Mouse (Mus musculus) erythroblast, embryonic 14.5 days (primary cell): ENCODE results near the gene Coq5. TPM values are rescaled to one million over a fixed set of nuclear protein-coding genes. Genes with fewer than 3 reads are reported as not detected.
A peak's percentile ranks its signal among the peaks of the same experiment; 100 is the strongest.

ENCODE experiments used
- H3K27me3 ChIP-seq: 2 replicates; pipeline ENCODE4 v1.6.1; 2012; ENCODE audit warnings: inconsistent platforms; ENCODE audit not compliant: control insufficient read depth
- H3K36me3 ChIP-seq: 2 replicates; pipeline ENCODE4 v1.6.1; 2012; ENCODE audit warnings: mild to moderate bottlenecking, inconsistent platforms; ENCODE audit not compliant: control insufficient read depth
- H3K4me1 ChIP-seq: 2 replicates; pipeline ENCODE4 v1.6.1; 2012; ENCODE audit warnings: inconsistent platforms; ENCODE audit not compliant: control insufficient read depth
- H3K4me3 ChIP-seq: replicated peaks from 2 replicates; pipeline ENCODE3; 2012; ENCODE audit warnings: moderate library complexity, mild to moderate bottlenecking, inconsistent platforms
- H3K9me3 ChIP-seq: 2 replicates; pipeline ENCODE4 v1.6.1; 2012; ENCODE audit warnings: low read length, inconsistent platforms, mixed read lengths; ENCODE audit not compliant: control insufficient read depth
- GATA1 ChIP-seq: IDR thresholded peaks from 2 replicates; pipeline ENCODE4 v1.6.1; 2012; ENCODE audit warnings: low read length, inconsistent platforms, mixed read lengths
- TAL1 ChIP-seq: IDR thresholded peaks from 3 replicates; pipeline ENCODE4 v1.6.1; 2012; ENCODE audit warnings: low read length, inconsistent platforms, mixed read lengths
- polyA plus RNA-seq: library from polyadenylated mRNA; stranded (reverse); fragments of >175 nt; gene quantifications from 2 replicates; pipeline ENCODE4 v1.2.3, GENCODE M21; 2012

The Coq5 gene
- polyA plus RNA-seq, 1 experiment = 1.6 TPM

DNA sequence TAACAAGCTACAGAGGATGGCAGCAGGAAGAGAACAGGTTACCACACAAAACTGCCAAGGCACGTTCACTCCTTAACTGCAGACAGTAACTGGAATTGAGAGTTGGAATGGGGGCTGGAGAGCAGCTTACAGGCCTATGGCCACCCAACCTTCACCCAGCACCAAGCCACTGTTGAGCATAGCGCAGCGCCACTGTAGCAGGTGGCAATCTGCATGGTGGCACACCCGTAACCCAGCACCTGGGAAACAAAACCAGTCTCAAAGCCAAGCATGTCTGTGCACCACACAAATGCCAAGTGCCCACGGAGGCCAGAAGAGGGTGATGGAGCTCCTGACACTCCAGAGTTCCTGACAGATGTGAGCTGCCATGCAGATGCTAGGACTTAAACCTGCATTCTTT, 13.1 kb upstream of the Coq5 start:
- H3K9me3 ChIP-seq = no peaks in the 10 kb centered on the region
- no peaks in the 10 kb centered on the region for H3K27me3 ChIP-seq
- peak; percentile 26; the same call in 1 of the 3 replicates for TF ChIP-seq TAL1
- TF ChIP-seq GATA1 = no peak
- H3K4me1 ChIP-seq = peaks cover 91% of the 10 kb centered on the region
- peak overlapping the region; percentile 61 for H3K4me3 ChIP-seq
- H3K36me3 ChIP-seq = peaks cover 91% of the 10 kb centered on the region

DNA sequence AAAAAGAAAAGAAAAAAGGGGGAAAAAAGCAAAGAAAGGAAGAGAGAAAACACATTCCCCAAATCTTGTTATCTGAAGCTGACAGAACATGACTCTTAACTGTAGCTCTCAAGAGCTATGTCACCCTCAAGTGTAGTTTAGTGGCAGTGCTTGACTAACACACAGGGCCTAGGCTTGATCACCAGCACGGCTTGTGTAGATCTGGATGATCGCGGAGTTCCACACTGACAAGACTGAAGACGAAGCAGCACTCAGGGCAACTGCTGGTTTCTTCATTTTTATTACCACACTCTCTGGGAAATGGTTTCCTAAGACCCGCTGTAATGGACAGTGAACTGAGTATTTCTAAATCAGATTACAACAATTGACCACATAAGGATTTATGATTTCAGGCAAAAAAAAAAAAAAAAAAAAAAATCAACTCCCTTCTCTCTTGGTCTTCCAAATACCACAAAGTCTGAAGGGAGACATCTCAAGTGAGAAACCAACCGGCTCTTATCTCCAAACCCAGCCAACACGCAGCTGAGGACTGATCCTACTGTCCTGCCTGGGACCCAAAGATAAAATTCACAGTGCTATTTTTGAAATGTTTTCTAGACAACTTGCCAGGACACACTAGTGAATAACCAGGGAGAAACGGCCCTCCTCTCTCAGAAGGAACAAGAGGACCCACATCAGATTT, 12.5 kb upstream of the Coq5 start:
- Histone ChIP-seq H3K9me3 (no peaks in the 10 kb centered on the region), H3K4me3 (peak overlapping the region; percentile 61), H3K27me3 (no peaks in the 10 kb centered on the region), H3K36me3 (peaks cover 90% of the 10 kb centered on the region), H3K4me1 (peaks cover 89% of the 10 kb centered on the region)
- TF ChIP-seq GATA1 (peak; percentile 91), TAL1 (peak; percentile 93)

DNA sequence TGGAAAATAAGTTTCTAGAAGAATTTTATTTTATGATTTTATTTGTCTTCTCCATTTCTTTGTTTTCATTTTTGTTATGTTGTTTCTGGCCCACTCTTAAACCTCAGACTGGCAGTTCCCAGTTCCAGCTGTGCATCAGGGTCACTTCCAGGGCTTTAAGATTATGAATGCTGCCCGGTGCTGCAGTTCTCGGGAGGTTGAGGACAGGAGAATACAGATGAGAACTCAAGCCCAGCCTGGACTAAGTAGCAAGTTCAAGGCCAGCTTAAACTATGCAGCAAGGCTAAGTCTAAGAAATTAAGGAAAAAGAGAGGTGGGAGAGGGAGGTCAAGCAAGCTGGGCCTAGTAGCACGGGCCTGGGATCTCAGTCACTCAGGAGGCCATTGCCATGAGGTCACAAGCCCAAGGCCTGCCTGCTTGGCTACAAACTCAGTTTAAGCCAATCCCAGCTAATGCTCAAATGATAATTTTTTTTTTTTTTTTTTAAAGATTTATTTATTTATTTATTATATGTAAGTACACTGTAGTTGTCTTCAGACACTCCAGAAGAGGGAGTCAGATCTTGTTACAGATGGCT, 11.9 kb upstream of the Coq5 start:
- peak overlapping the region; percentile 61 for H3K4me3 ChIP-seq
- no peaks in the 10 kb centered on the region for H3K9me3 ChIP-seq

DNA sequence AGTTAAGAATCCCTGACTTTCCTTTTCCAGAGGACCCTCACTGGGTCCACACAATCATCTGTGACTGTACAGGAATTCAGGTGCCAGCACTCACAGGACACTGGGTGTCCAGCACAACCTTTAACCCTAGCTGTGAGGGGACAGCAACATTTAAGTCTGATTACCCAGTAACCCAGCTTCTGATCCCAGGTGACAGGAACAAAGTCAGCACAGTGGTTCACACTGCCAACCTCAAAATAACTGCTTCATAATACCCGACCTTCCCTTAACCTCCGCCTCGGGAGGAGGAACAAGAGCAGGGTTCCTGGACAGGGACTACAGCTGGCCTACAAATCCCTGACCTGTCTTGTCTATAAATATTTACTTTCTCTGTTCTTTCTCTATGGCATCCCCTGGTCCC, 11.2 kb upstream of the Coq5 start:
- H3K9me3 ChIP-seq = no peaks in the 10 kb centered on the region
- peaks cover 81% of the 10 kb centered on the region for H3K4me1 ChIP-seq
- no peaks in the 10 kb centered on the region for H3K27me3 ChIP-seq
- H3K36me3 ChIP-seq = peaks cover 80% of the 10 kb centered on the region
- H3K4me3 ChIP-seq = peak overlapping the region; percentile 99
- TF ChIP-seq GATA1 (no peak), TAL1 (no peak)

More for the DNA sequence above, 11.9 kb upstream of the Coq5 start:
- TF ChIP-seq TAL1 (no peak), GATA1 (no peak)
- Histone ChIP-seq H3K27me3 (no peaks in the 10 kb centered on the region), H3K36me3 (peaks cover 87% of the 10 kb centered on the region), H3K4me1 (peaks cover 83% of the 10 kb centered on the region)

DNA sequence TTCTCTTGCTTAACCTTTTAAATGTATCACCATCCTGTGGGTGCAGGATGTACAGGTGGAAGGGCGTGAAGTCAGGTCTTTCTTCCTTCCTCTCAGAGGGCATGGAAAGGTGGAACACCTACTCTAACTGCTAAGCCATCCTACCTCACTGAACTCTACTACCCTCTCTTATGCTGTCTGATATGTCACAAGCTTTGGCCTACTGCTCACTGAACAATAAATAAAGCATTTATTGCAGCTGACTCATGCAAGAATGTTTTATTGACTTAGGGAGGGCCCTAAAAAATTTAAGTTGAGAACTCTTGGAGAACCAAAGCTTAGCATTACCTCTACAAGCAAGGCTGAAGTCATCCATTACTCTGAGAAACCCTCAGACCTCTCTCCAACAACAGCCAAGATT, 9.5 kb upstream of the Coq5 start:
- peaks cover 79% of the 10 kb centered on the region for H3K4me1 ChIP-seq

DNA sequence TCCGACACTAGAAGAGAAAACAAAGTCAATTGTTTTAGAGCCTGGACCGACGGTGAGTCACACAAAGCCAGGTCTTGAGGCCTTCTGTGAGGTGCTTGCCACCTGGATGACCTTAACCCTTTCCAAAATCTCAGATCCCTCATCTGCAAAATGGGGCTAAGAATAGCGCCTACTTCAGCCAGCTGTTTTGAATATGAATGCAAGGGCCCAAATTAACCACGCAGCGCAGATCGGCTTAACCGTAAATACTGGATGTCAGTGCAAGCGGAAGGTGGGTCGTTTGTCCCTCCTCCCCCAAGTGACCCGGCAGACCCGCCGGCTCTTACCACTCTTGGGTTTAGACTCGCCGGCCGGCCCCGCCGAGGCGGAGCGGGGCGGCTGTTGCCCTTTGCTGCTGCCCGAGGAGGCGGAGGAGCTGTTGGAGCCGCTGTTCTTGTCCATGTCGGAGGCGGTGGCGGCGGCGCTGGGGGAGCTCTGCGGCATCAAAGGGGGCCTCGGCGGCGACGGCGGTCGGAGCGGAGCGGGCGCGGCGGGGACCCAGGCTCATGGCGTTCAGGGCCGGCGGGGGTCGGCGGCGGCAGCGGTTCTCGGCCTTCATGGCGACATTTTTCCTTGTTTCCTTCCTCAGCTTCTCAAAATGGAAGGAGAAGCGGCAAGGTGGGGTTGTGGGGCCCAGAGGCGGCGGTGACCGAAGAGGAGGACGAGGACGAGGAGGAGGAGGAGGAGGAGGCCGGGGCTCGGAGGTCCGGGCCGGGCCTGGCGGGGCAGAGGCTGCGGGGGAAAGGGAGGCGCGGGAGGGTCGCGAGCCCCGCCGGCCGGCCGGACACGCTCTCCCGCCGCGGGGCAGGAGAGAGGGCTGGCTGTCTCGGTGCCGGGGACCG, 7.3 kb upstream of the Coq5 start:
- H3K27me3 ChIP-seq = no peaks in the 10 kb centered on the region
- H3K9me3 ChIP-seq = peaks cover 4% of the 10 kb centered on the region
- H3K4me1 ChIP-seq = peaks cover 67% of the 10 kb centered on the region
- no peak for TF ChIP-seq TAL1
- TF ChIP-seq GATA1 = no peak
- peaks cover 48% of the 10 kb centered on the region for H3K36me3 ChIP-seq
- H3K4me3 ChIP-seq = peak overlapping the region; percentile 99

More for the DNA sequence above, 9.5 kb upstream of the Coq5 start:
- Histone ChIP-seq H3K4me3 (peak overlapping the region; percentile 99), H3K9me3 (no peaks in the 10 kb centered on the region), H3K27me3 (no peaks in the 10 kb centered on the region), H3K36me3 (peaks cover 65% of the 10 kb centered on the region)
- TF ChIP-seq TAL1 (no peak), GATA1 (no peak)

DNA sequence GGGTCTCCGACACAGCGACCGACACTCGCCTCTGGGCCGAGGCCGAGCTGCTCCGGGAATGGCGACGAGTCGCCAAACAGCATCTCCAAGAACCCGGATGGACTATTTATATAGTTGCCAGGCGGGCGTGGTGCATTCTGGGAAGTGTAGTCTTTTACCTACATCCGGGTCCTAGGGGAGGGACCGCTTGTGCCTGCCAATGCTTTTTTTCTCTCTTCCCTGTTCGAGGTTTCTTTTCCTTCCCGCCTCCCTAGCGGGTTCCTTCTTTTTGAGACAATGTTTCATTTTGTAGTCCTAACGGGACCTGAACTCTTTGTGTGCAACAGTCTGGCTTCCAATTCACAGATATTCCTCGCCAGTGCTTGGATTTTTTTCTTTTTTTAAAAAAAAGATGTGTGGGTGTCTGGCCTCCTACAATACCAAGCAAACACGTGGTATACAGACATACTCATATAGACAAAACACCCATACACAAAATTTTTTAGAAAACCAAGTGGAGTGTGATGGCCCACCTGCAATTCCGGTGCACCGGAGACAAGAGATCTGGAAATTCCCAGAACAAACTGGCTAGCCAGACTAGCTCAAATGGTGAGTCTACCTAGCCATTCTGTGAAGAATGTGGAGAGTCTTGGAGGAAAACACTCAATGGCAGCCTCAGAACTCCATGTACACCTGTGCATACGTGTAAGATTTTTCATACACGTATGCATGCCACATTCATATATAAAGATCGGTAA, 6.5 kb upstream of the Coq5 start, which contains the start of gene Rnf10:
Gene Rnf10 (minus strand): TSS at position 87 of the 737 bp plus-strand sequence.
- TF ChIP-seq GATA1 (no peak), TAL1 (no peak)
- Histone ChIP-seq H3K9me3 (peaks cover 4% of the 10 kb centered on the region), H3K4me3 (peak within 1 kb of the TSS; percentile 99), H3K36me3 (peaks cover 44% of the 10 kb centered on the region), H3K4me1 (peaks cover 61% of the 10 kb centered on the region), H3K27me3 (no peaks in the 10 kb centered on the region)

DNA sequence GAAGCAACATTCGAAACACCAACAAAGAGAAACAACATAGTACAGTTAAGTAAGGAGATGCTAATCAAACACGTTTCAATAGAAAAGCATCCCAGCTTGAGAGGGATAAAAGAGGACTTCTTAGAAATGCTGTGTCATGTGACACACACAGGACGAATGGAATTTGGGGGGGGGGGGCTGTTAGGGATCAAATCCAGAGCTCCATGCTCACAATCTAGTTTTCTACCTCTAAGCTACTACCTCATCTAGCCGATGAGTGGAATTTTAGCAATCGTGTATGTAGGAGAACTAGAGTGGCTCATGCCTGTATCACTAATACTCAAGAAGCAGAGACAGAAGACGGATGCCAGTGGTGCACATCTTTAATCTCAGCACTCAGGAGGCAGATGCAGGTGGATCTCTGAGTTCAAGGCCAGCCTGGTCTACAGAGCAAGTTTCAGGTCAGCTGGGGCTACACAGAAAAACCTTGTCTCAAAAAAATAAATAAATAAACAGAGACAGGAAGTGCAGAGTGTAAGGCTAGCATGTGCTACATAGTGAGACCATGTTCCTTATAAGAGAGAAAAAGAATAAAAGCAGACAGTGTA, 5.8 kb upstream of the Coq5 start:
- peaks cover 61% of the 10 kb centered on the region for H3K4me1 ChIP-seq
- peaks cover 37% of the 10 kb centered on the region for H3K36me3 ChIP-seq
- H3K9me3 ChIP-seq = peaks cover 4% of the 10 kb centered on the region
- H3K27me3 ChIP-seq = no peaks in the 10 kb centered on the region
- peak overlapping the region; percentile 99 for H3K4me3 ChIP-seq
- TF ChIP-seq TAL1 (no peak), GATA1 (no peak)
